Mouse (Mus musculus): ENCODE data around the gene Kcnmb1.

The Kcnmb1 gene

GRCm38 (mm10) chr11:34007616-34008015, 44.8 kb downstream of the Kcnmb1 start:
- no peak for DNase-seq

- DNase-seq = no peak
Observed at GRCm38 (mm10) chr11:34008214-34008613, 45.4 kb downstream of the Kcnmb1 start.

- peak; percentile 38 to 42 for DNase-seq
Observed at GRCm38 (mm10) chr11:34008702-34009101, 45.9 kb downstream of the Kcnmb1 start.

- no peak for DNase-seq
Observed at GRCm38 (mm10) chr11:34009316-34010087, 46.7 kb downstream of the Kcnmb1 start.

GRCm38 (mm10) chr11:34010133-34010858, 47.5 kb downstream of the Kcnmb1 start:
- no peak for DNase-seq

GRCm38 (mm10) chr11:34010859-34011172, 48.0 kb downstream of the Kcnmb1 start:
- no peak for DNase-seq

GRCm38 (mm10) chr11:34012007-34012652, 49.3 kb downstream of the Kcnmb1 start:
- DNase-seq = no peak

All from cerebellum, adult 18-20 months (tissue).